Mouse (Mus musculus) CD4-positive, CD25-positive, alpha-beta regulatory T cell (primary cell): ENCODE data around the gene Hsd11b2. TPM values are rescaled to one million over a fixed set of nuclear protein-coding genes. Genes with fewer than 3 reads are reported as not detected.

Experiments
- polyA plus RNA-seq: library from polyadenylated mRNA; unstranded; fragments of 100-300 nt; shearing (Covaris generic); gene quantifications from one replicate; pipeline ENCODE4 v1.2.1, GENCODE M21; 2017

Gene Hsd11b2
- not detected for polyA plus RNA-seq

DNA sequence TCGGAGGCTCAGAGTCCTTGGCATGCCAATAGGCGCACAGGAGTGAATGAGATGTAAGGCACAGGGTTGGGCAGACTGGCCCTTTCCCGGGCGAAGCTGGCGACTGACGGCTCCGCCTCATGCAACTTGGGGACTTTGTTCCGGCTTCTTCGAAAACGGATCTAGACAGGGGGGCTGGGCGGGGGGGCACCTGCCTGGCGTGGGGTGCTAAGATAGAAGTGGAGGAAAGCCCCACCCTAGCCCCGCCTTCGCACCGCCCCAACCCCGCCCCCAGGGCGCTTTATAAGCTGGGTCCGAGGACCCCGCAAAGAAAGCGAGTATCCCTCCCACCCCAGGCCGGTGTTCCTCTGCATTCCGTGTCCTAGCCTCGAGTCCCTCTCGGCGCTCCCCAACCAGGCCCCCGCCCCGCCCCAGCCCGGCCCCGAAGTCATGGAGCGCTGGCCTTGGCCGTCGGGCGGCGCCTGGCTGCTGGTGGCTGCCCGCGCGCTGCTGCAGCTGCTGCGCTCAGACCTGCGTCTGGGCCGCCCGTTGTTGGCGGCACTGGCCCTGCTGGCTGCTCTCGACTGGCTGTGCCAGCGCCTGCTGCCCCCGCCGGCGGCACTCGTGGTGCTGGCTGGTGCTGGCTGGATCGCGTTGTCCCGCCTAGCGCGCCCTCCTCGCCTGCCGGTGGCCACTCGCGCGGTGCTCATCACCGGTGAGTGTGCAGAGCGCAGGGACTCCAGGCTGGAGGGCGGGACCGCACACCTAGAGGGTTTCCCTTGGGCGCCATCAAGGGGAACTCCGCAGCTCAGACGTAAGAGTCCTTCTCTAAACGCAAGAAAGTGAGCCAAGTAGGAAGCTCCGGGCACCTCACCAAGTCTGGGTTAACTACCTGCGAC, at the start of gene Hsd11b2:
Gene Hsd11b2 (plus strand): TSS at position 320 of the 878 bp plus-strand sequence.

DNA sequence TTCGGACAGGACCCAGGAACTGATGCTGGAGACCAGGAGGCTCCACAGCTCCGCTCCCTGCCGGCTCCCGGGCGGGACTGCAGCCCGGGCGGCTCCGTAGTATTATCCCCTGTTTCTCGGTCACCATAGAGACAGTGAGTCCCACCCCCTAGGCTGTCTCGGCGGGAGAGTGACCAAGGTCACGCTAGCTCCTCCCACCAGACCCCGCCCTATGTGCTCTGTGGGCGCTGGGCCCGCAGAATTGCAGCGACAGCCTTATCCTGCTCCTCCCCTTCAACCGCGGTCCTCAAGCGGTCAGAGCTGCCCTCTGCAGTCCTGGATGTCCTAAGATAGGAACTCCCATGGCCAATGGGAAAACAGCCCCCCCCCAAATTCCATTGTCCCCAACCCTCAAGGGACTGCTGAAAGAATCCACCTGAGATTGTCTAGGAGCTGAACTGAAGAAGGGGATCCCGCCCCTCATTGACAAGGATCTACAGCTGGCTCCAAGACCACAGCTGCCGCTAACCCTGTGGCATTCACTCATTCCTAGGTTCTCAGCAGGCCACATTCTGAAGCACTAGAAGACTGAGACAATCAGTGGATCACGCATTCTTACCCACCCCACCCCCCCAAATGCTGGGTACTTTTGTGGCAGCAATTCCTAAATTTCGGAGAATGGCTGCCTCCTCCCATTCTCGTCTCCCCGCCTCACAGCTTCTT, 47.1 kb upstream of the Hsd11b2 start, which contains the start of gene Tppp3:
Gene Tppp3 (minus strand): TSS at position 213 of the 702 bp plus-strand sequence.

DNA sequence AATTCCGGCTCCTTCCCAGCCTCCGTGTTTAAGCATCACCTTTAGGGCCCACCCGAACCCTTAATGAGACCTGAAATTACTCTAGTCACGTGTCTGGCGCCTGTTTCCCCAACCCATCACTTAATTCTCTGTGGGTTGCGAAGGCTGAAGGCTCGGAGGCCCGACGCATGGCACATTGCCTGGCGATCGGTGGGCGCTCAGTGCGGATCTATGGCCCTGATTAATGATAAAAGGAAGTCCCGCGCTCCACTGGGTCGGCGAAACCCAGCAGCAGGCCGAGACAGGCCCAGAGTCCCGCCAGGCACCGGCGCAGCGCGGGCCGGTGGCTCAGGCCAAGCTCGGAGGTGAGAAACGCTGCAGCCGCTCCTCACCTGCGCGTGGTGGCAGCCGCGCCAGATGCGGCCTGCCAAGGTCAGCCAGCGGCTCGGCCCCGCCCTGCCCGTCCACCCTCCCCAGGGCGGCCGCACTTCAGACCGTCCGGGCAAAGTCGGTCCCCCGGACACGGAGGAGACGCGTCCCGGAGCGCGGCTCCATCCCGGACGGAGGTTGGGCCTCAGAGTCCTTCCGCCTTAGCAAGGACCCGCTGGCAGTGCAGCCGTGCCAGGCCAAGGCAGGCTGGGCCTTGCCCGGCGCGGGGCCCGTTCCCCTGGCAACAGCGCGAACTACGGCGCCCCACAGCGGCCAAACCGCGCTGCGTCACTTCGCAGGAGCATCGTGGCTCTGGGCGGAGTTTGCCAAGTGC, 21.9 kb upstream of the Hsd11b2 start, which contains the start of gene Zdhhc1:
Gene Zdhhc1 (minus strand): TSS at position 464 of the 742 bp plus-strand sequence.

DNA sequence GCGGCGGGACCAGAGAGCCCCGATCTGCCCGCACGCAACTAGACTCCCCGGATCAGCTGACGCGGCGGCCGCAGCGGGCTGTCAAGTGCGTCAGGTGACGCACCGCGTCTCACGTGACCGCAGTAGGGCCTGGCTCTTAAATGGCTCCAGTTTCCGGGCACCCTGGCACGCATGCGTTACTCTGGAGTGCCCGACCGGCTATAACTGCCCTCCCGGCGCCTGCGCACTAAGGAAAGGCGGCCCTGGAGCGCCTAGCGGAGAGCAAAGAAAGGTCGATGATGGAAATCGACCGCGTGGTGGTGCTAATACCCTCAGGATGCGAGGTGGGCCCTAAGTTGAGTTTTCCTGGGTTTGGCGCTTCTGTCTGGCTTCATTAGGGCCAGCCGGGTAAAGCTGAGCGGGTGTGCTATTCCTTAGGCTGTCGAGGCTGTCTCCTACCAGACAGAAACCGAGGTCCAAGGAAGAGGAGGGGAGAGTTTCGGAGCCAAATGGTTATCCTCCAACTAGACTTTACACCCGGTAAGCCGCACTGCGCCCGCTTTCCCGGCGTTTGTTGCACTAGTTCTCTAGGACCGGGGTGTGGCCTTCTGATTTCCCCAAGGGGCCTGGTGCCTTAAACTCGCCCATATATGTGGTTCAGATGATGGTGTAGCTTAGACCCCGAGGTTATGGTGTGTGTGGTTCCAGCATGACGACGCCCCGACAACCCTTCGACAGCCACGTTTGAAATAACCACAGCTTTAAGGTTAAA, 47.6 kb downstream of the Hsd11b2 start, which contains the start of gene Atp6v0d1:
Gene Atp6v0d1 (minus strand): TSS at position 96 of the 751 bp plus-strand sequence.

Other genes with a start within 250 kb of the Hsd11b2 start
- 0.80 TPM for gene Hsf4, start 249.0 kb upstream of the Hsd11b2 start, polyA plus RNA-seq
- gene Nol3, start 242.6 kb upstream of the Hsd11b2 start, polyA plus RNA-seq, result not detected
- 1.3 TPM for gene 4931428F04Rik, start 228.9 kb upstream of the Hsd11b2 start, polyA plus RNA-seq
- gene Exoc3l, start 222.7 kb upstream of the Hsd11b2 start, polyA plus RNA-seq, result 1.5 TPM
- 168 TPM for gene E2f4, start 221.1 kb upstream of the Hsd11b2 start, polyA plus RNA-seq
- gene Elmo3, start 213.2 kb upstream of the Hsd11b2 start, polyA plus RNA-seq, result 9.4 TPM
- gene Lrrc29, start 192.5 kb upstream of the Hsd11b2 start, polyA plus RNA-seq, result 4.7 TPM
- 127 TPM for gene Tmem208, start 192.4 kb upstream of the Hsd11b2 start, polyA plus RNA-seq
- gene Fhod1, start 170.8 kb upstream of the Hsd11b2 start, polyA plus RNA-seq, result 1.7 TPM
- 0.91 TPM for gene Slc9a5, start 169.9 kb upstream of the Hsd11b2 start, polyA plus RNA-seq
- not detected for gene Plekhg4, start 145.5 kb upstream of the Hsd11b2 start, polyA plus RNA-seq
- gene Kctd19, start 105.3 kb upstream of the Hsd11b2 start, polyA plus RNA-seq, result 0.10 TPM
- gene Lrrc36, start 105.2 kb upstream of the Hsd11b2 start, polyA plus RNA-seq, result not detected
- gene Tppp3, start 47.2 kb upstream of the Hsd11b2 start, polyA plus RNA-seq, result 0.35 TPM
- 5.9 TPM for gene Zdhhc1, start 21.9 kb upstream of the Hsd11b2 start, polyA plus RNA-seq
- gene Atp6v0d1, start 47.3 kb downstream of the Hsd11b2 start, polyA plus RNA-seq, result 46.7 TPM
- gene Ripor1, start 86.5 kb downstream of the Hsd11b2 start, polyA plus RNA-seq, result 25.5 TPM
- 206 TPM for gene Ctcf, start 117.8 kb downstream of the Hsd11b2 start, polyA plus RNA-seq
- 1.1 TPM for gene Agrp, start 118.6 kb downstream of the Hsd11b2 start, polyA plus RNA-seq
- gene Carmil2, start 167.5 kb downstream of the Hsd11b2 start, polyA plus RNA-seq, result 167 TPM
- gene Acd, start 182.3 kb downstream of the Hsd11b2 start, polyA plus RNA-seq, result 75.1 TPM
- 9.0 TPM for gene Pard6a, start 182.4 kb downstream of the Hsd11b2 start, polyA plus RNA-seq
- not detected for gene 4933405L10Rik, start 188.9 kb downstream of the Hsd11b2 start, polyA plus RNA-seq
- 2.1 TPM for gene Enkd1, start 189.5 kb downstream of the Hsd11b2 start, polyA plus RNA-seq
- 5.2 TPM for gene Gfod2, start 239.9 kb downstream of the Hsd11b2 start, polyA plus RNA-seq